Mouse (Mus musculus): ENCODE data around the gene Hist1h2bb. TPM values are rescaled to one million over a fixed set of nuclear protein-coding genes. Genes with fewer than 3 reads are reported as not detected.
A peak's percentile ranks its signal among the peaks of the same experiment; 100 is the strongest.
"Not testable (repeated sequence)": the region's sequence is repeated elsewhere in the genome, so short reads cannot be mapped to it uniquely, and the experiment has no call there.

Hist1h2bb gene
- polyA plus RNA-seq, 1 experiment from 2014 or later = 2.6 TPM

DNA sequence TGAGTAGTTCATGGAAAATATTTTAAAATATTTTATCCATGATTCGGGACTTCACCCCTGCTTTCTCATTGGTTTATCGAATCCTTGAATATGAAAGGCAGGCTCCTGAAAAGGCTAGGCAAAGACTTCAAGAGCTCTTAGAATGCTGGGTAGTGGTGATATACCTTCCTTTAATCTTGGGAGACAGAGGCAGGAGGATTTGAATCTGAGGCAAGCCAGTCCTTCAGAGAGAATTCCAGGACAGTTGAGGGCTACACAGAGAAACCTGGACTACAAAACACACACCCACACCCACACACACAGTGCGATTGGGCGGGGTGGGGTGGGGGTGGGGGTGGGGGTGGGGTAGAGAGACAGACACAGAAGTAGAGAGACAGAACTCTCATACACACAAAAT is 1.4 kb downstream of the Hist1h2bb start:
- peak overlapping the region; percentile 29; the same call in 1 of the 2 replicates for H3K4me2 ChIP-seq (ENCODE audit: low read depth, low read length)
- 13% methylated on average over 4 of the region's 4 CpGs for WGBS
- H3K4me1 ChIP-seq (ENCODE audit: control insufficient read depth, insufficient read depth, low read length) = no peaks in the 10 kb centered on the region
- no peak for ATAC-seq (replicated peaks; ENCODE audit: insufficient number of reproducible peaks, low FRiP score, low TSS enrichment, low read depth)
- no peaks in the 10 kb centered on the region for H3K9me3 ChIP-seq (replicated peaks; ENCODE audit: control insufficient read depth, low read length)
- no peak overlapping the region for H3K4me3 ChIP-seq (ENCODE audit: low read depth, low read length)
- H3K27ac ChIP-seq (replicated peaks; ENCODE audit: low read depth, low read length) = peak overlapping the region; percentile 99
- H3K36me3 ChIP-seq (replicated peaks; ENCODE audit: control insufficient read depth, insufficient read depth, low read depth, low read length) = no peaks in the 10 kb centered on the region
- H3K9ac ChIP-seq (replicated peaks; ENCODE audit: low read length) = peak overlapping the region; percentile 51
- H3K27me3 ChIP-seq (ENCODE audit: control insufficient read depth, insufficient read depth, low read length) = no peaks in the 10 kb centered on the region
- peak; percentile 68 for DNase-seq (ENCODE audit: low spot score)

DNA sequence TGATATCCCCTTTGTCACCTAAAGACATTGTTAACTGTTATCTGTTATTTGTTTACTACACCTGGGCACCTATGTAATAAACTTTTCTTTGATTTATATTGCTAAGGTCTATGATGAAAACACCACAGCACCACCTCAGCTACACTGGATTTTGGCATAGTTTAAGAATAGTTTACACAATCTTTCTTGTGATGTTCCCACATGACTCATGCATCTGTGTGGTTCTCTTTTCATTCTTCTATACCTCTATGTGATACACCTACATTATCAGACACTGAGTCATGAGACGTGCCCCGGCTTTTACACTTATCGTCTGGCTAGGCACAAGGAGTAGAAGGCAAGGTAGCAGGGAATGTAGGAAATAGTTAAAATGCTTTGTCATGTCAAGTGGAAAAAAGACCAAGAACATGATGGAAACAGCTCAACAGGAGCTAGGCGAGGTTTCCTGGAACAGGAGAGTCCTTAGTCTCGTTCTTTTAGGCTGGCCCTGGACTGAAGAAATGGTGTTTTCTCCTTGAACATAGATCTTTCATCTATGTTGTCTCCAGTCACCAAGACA is 3.1 kb downstream of the Hist1h2bb start:
- Histone ChIP-seq H3K36me3 (replicated peaks; ENCODE audit: control insufficient read depth, insufficient read depth, low read depth, low read length) (no peaks in the 10 kb centered on the region), H3K4me3 (ENCODE audit: low read depth, low read length) (no peak overlapping the region), H3K27ac (replicated peaks; ENCODE audit: low read depth, low read length) (peak overlapping the region; percentile 72; the same call in 1 of the 2 replicates), H3K4me1 (ENCODE audit: control insufficient read depth, insufficient read depth, low read length) (no peaks in the 10 kb centered on the region), H3K27me3 (ENCODE audit: control insufficient read depth, insufficient read depth, low read length) (no peaks in the 10 kb centered on the region), H3K9me3 (replicated peaks; ENCODE audit: control insufficient read depth, low read length) (no peaks in the 10 kb centered on the region), H3K9ac (replicated peaks; ENCODE audit: low read length) (no peak overlapping the region), H3K4me2 (ENCODE audit: low read depth, low read length) (no peak overlapping the region)
- ATAC-seq (replicated peaks; ENCODE audit: insufficient number of reproducible peaks, low FRiP score, low TSS enrichment, low read depth) (no peak), DNase-seq (ENCODE audit: low spot score) (no peak)
- WGBS = 91% methylated on average over 5 of the region's 5 CpGs

DNA sequence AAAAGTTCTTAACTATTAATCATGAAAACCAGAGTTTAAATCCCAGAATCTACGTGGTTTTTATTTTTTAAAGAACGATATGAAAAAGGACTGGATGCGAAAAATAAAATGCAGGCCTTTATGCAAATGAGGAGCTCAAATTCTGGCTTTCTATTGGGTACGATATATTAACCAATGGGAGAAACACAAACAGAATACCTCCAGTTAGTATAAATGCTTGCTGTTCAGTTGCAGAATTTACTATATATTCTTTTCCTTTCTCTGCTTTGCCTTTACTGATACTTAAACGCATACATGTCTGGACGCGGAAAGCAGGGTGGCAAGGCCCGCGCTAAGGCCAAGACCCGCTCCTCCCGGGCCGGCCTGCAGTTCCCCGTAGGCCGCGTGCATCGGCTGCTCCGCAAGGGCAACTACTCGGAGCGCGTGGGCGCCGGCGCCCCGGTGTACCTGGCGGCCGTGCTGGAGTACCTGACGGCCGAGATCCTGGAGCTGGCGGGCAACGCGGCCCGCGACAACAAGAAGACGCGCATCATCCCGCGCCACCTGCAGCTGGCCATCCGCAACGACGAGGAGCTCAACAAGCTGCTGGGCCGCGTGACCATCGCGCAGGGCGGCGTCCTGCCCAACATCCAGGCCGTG is 4.4 kb downstream of the Hist1h2bb start, which contains the start of gene Hist1h2ab:
Gene Hist1h2ab, plus strand, starts transcription at position 288 of the 639 bp plus-strand sequence.
- not testable (repeated sequence) for H3K36me3 ChIP-seq (replicated peaks; ENCODE audit: control insufficient read depth, insufficient read depth, low read depth, low read length); H3K27me3 ChIP-seq (ENCODE audit: control insufficient read depth, insufficient read depth, low read length); H3K9me3 ChIP-seq (replicated peaks; ENCODE audit: control insufficient read depth, low read length); H3K4me1 ChIP-seq (ENCODE audit: control insufficient read depth, insufficient read depth, low read length)
- peak within 1 kb of the TSS; percentile 97 for H3K27ac ChIP-seq (replicated peaks; ENCODE audit: low read depth, low read length)
- H3K4me2 ChIP-seq (ENCODE audit: low read depth, low read length) = peak within 1 kb of the TSS; percentile 56
- peak; percentile 89 for DNase-seq (ENCODE audit: low spot score)
- peak within 1 kb of the TSS; percentile 37 for H3K4me3 ChIP-seq (ENCODE audit: low read depth, low read length)
- peak; percentile 32 for ATAC-seq (replicated peaks; ENCODE audit: insufficient number of reproducible peaks, low FRiP score, low TSS enrichment, low read depth)
- peak within 1 kb of the TSS; percentile 69 for H3K9ac ChIP-seq (replicated peaks; ENCODE audit: low read length)
- WGBS = 1% methylated on average over 22 of the region's 47 CpGs

DNA sequence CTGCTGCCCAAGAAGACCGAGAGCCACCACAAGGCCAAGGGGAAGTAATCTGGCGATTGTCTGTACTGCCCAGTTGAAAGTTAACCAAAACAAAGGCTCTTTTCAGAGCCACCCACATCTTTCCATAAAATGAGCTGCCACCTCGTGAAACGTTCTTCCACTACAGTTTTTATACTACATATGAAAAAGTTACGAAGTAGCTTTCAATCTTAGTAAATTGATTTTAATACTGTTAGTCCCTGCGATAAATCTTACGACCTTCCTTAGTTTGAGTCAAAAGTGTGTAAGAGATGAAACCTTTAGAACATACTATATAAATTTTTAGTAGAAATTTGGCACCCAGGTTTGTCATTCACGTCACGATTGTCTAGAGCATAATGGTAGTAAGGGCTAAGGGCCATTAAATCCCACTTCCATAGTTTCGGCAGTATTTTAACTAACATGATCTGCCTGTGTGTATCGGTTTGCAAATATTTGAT is 5.0 kb downstream of the Hist1h2bb start:
- Histone ChIP-seq H3K36me3 (replicated peaks; ENCODE audit: control insufficient read depth, insufficient read depth, low read depth, low read length) (no peaks in the 10 kb centered on the region), H3K4me2 (ENCODE audit: low read depth, low read length) (peak overlapping the region; percentile 56), H3K4me3 (ENCODE audit: low read depth, low read length) (peak overlapping the region; percentile 37), H3K27me3 (ENCODE audit: control insufficient read depth, insufficient read depth, low read length) (no peaks in the 10 kb centered on the region), H3K9me3 (replicated peaks; ENCODE audit: control insufficient read depth, low read length) (no peaks in the 10 kb centered on the region), H3K4me1 (ENCODE audit: control insufficient read depth, insufficient read depth, low read length) (no peaks in the 10 kb centered on the region), H3K9ac (replicated peaks; ENCODE audit: low read length) (peak overlapping the region; percentile 69), H3K27ac (replicated peaks; ENCODE audit: low read depth, low read length) (peak overlapping the region; percentile 97)
- no peak for ATAC-seq (replicated peaks; ENCODE audit: insufficient number of reproducible peaks, low FRiP score, low TSS enrichment, low read depth)
- DNase-seq (ENCODE audit: low spot score) = peak; percentile 73
- WGBS = under 1% methylated on average over 11 of the region's 11 CpGs

DNA sequence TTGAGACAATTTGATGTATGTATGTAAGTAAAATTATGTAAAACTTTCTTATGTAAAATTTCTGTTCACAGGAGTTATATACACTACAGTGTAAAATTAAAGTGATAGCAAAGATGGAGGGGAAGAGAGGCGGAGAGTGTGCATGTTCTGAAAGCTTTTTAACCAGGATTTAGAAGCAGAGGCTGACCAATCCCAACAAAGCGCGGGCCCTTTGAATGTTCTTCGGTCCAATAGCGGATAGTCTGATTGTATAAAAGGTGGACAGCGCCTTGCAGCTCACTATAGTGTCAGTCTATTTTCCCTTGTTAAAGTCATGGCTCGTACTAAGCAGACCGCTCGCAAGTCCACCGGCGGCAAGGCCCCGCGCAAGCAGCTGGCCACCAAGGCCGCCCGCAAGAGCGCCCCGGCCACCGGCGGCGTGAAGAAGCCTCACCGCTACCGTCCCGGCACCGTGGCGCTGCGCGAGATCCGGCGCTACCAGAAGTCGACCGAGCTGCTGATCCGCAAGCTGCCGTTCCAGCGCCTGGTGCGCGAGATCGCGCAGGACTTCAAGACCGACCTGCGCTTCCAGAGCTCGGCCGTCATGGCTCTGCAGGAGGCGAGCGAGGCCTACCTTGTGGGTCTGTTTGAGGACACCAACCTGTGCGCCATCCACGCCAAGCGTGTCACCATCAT is 5.7 kb downstream of the Hist1h2bb start, which contains the start of gene Hist1h3b:
Gene Hist1h3b, plus strand, starts transcription at position 201 of the 675 bp plus-strand sequence.
- Histone ChIP-seq H3K27ac (replicated peaks; ENCODE audit: low read depth, low read length) (peak within 1 kb of the TSS; percentile 97), H3K4me3 (ENCODE audit: low read depth, low read length) (peak within 1 kb of the TSS; percentile 39), H3K9ac (replicated peaks; ENCODE audit: low read length) (peak within 1 kb of the TSS; percentile 69), H3K4me2 (ENCODE audit: low read depth, low read length) (peak within 1 kb of the TSS; percentile 56)
- not testable (repeated sequence) for H3K4me1 ChIP-seq (ENCODE audit: control insufficient read depth, insufficient read depth, low read length); H3K27me3 ChIP-seq (ENCODE audit: control insufficient read depth, insufficient read depth, low read length); H3K9me3 ChIP-seq (replicated peaks; ENCODE audit: control insufficient read depth, low read length); H3K36me3 ChIP-seq (replicated peaks; ENCODE audit: control insufficient read depth, insufficient read depth, low read depth, low read length)
- DNase-seq (ENCODE audit: low spot score) = peak; percentile 98
- under 1% methylated on average over 15 of the region's 47 CpGs for WGBS
- peak; percentile 91 for ATAC-seq (replicated peaks; ENCODE audit: insufficient number of reproducible peaks, low FRiP score, low TSS enrichment, low read depth)

DNA sequence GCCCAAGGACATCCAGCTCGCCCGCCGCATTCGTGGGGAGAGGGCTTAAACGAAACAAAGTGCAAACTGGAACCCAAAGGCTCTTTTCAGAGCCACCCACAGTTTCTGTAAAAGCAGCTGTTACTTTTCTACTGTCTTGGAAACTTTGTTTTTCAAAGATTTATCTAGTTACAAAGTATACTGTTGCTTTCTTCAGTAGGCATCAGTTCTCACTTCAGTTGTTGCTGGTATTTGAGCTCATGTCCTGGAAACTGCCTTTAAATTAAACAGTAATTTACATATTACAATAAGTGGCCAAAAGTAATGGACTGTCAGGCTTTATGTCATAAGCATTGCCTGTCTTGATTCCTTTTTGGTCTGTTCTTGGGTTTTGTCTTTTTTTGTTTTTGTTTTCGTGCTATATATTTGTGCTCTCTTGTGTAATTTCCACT is 6.2 kb downstream of the Hist1h2bb start:
- no peaks in the 10 kb centered on the region for H3K9me3 ChIP-seq (replicated peaks; ENCODE audit: control insufficient read depth, low read length)
- ATAC-seq (replicated peaks; ENCODE audit: insufficient number of reproducible peaks, low FRiP score, low TSS enrichment, low read depth) (no peak), DNase-seq (ENCODE audit: low spot score) (peak; percentile 38)
- H3K9ac ChIP-seq (replicated peaks; ENCODE audit: low read length) = peak overlapping the region; percentile 65
- WGBS = 5% methylated on average over 6 of the region's 6 CpGs
- H3K4me1 ChIP-seq (ENCODE audit: control insufficient read depth, insufficient read depth, low read length) = no peaks in the 10 kb centered on the region
- H3K4me3 ChIP-seq (ENCODE audit: low read depth, low read length) = peak overlapping the region; percentile 39
- H3K27me3 ChIP-seq (ENCODE audit: control insufficient read depth, insufficient read depth, low read length) = no peaks in the 10 kb centered on the region
- H3K36me3 ChIP-seq (replicated peaks; ENCODE audit: control insufficient read depth, insufficient read depth, low read depth, low read length) = no peaks in the 10 kb centered on the region
- peak overlapping the region; percentile 90 for H3K27ac ChIP-seq (replicated peaks; ENCODE audit: low read depth, low read length)
- peak overlapping the region; percentile 55 for H3K4me2 ChIP-seq (ENCODE audit: low read depth, low read length)

DNA sequence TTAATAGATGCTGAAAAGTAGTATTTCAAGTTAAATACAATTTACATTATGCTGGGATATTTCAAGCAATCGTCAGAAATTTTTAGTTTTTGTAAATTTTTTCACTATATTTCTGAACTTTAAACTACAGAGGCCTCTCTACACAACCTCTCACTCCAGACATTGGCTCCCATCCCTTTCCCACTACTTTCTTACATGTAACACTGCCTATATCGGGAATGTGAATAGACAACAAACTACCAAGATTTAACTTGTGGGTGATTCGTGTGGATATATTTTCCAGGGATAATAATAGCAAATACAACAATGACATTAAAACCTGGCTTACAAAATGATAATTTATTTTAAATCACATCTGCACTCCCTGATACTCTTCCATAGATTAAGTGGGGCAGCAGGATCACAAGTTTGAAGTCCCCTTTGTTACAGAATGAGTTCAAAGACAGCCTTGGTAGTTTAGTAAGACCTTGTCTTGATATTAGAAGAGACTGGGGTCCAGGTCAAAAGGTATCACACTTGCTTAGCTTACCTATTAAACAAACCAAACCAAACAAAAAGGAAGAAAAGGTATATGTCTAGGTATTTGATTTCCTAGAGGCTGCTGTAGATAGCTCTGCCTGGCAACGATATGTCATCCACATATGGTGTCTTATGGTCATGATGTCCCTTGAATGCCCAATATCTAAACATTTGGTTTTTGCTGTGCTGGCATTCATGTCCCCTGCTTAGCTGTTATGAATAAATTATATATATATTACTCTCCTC is 7.0 kb downstream of the Hist1h2bb start:
- H3K4me3 ChIP-seq (ENCODE audit: low read depth, low read length) = no peak overlapping the region
- WGBS = 55% methylated on average over 4 of the region's 4 CpGs
- no peak for ATAC-seq (replicated peaks; ENCODE audit: insufficient number of reproducible peaks, low FRiP score, low TSS enrichment, low read depth)
- peak overlapping the region; percentile 90 for H3K27ac ChIP-seq (replicated peaks; ENCODE audit: low read depth, low read length)
- no peak overlapping the region for H3K9ac ChIP-seq (replicated peaks; ENCODE audit: low read length)
- H3K9me3 ChIP-seq (replicated peaks; ENCODE audit: control insufficient read depth, low read length) = no peaks in the 10 kb centered on the region
- no peaks in the 10 kb centered on the region for H3K27me3 ChIP-seq (ENCODE audit: control insufficient read depth, insufficient read depth, low read length)
- no peaks in the 10 kb centered on the region for H3K36me3 ChIP-seq (replicated peaks; ENCODE audit: control insufficient read depth, insufficient read depth, low read depth, low read length)
- H3K4me1 ChIP-seq (ENCODE audit: control insufficient read depth, insufficient read depth, low read length) = no peaks in the 10 kb centered on the region
- H3K4me2 ChIP-seq (ENCODE audit: low read depth, low read length) = no peak overlapping the region; the same call in 1 of the 2 replicates
- DNase-seq (ENCODE audit: low spot score) = no peak

Measured in embryonic facial prominence, embryonic 11.5 days (tissue).